Mouse (Mus musculus) heart, adult 2 months (tissue): Measurements from ENCODE around the gene Phactr2. TPM values are rescaled to one million over a fixed set of nuclear protein-coding genes. Genes with fewer than 3 reads are reported as not detected.

Experiments
- DNase-seq, 2 experiments: peaks; one replicate each; pipeline ENCODE4 v3.0.0; 2021
- H3K27ac ChIP-seq: fragments of 200-600 bp; 2 replicates; pipeline ENCODE4 v1.8.1; 2022
- H3K27me3 ChIP-seq: fragments of 200-500 bp; 2 replicates; pipeline ENCODE4 v1.6.1; 2012; ENCODE audit warnings: mild to moderate bottlenecking, low read length, inconsistent platforms, mixed read lengths; ENCODE audit not compliant: control insufficient read depth, insufficient read depth
- H3K36me3 ChIP-seq: fragments of 200-500 bp; 2 replicates; pipeline ENCODE4 v1.6.1; 2012; ENCODE audit warnings: low read length, inconsistent platforms; ENCODE audit not compliant: control insufficient read depth, insufficient read depth
- H3K4me1 ChIP-seq: fragments of 200-500 bp; 2 replicates; pipeline ENCODE4 v1.6.1; 2011; ENCODE audit warnings: low read length; ENCODE audit not compliant: control insufficient read depth, insufficient read depth
- H3K4me3 ChIP-seq: fragments of 200-600 bp; 2 replicates; pipeline ENCODE4 v1.8.1; 2022
- H3K79me2 ChIP-seq: fragments of 200-500 bp; replicated peaks from 2 replicates; pipeline ENCODE4 v1.6.1; 2012; ENCODE audit warnings: mild to moderate bottlenecking, inconsistent platforms, low read length, moderate library complexity, mixed read lengths; ENCODE audit not compliant: control insufficient read depth, insufficient read depth
- H3K9ac ChIP-seq: fragments of 200-500 bp; 2 replicates; pipeline ENCODE4 v1.6.1; 2012; ENCODE audit warnings: low read depth, mild to moderate bottlenecking, control low read depth, inconsistent platforms, low read length, mixed read lengths
- CTCF ChIP-seq: fragments of 200-600 bp; IDR thresholded peaks from 2 replicates; pipeline ENCODE4 v1.8.1; 2022; ENCODE audit warnings: antibody characterized with exemption, mild to moderate bottlenecking, moderate library complexity
- EP300 ChIP-seq: fragments of 200-500 bp; IDR thresholded peaks from 2 replicates; pipeline ENCODE4 v1.6.1; 2011; ENCODE audit warnings: low read depth, low read length, control low read depth; ENCODE audit not compliant: insufficient read depth
- POLR2A ChIP-seq: fragments of 200-500 bp; IDR thresholded peaks from 2 replicates; pipeline ENCODE4 v1.6.1; 2011; ENCODE audit warnings: mild to moderate bottlenecking, low read depth, low read length, control low read depth; ENCODE audit not compliant: insufficient read depth
- WGBS: fragments of 180-500 bp; shearing (Covaris S2); methylation state at CpG from one replicate; pipeline ENCODE4 v1.1.7; 2018; 5-methylcytosine and 5-hydroxymethylcytosine counted together
- intact Hi-C: fragments of 180-260 bp; cut with DNase I; formaldehyde crosslinking; loops from one replicate; pipeline ENCODE4 v1.15.1; 2025
- polyA plus RNA-seq: library from polyadenylated mRNA; depleted of rRNA; stranded (reverse); fragments of >200 nt; gene quantifications from 2 replicates; pipeline ENCODE4 v1.2.3, GENCODE M21; 2012
- total RNA-seq, 2 experiments: library from RNA; stranded (reverse); gene quantifications; 2 replicates each; pipeline ENCODE4 v1.2.3; 2021

Phactr2 gene
- total and polyA plus RNA-seq, 3 experiments: 15.2 to 49.3 (median 47.7) TPM

GRCm38 (mm10) chr10:13401971-13402370, 72.2 kb downstream of the Phactr2 start:
- no peaks in the 10 kb centered on the region for H3K36me3 ChIP-seq
- TF ChIP-seq CTCF (no peak), EP300 (no peak), POLR2A (no peak)

DNA sequence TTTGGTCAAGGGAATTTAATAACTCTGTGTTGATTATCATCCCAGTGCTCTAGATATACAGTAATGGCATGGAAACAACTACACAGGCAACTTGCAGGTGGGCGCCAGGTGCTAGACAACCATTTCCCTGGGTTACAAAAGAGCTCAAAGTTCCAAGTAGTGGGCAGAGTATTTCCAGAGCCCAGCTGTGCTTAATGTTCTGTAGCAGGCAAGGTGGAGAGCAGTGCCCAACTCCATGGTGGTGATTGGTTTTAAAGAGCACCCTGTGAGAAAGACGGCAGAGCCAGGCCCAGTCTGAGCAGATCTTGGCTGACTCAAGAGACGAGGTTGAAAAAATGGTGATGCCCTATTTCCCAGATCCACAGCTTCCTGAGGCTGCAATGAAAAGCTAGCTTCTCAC, 78.5 kb downstream of the Phactr2 start:
- no peak overlapping the region for H3K4me3 ChIP-seq
- TF ChIP-seq EP300: no peak
- no peak for TF ChIP-seq CTCF
- TF ChIP-seq POLR2A: no peak
- H3K36me3 ChIP-seq: no peaks in the 10 kb centered on the region
- no peak for DNase-seq
- intact Hi-C loops: no loop called here
- H3K27me3 ChIP-seq: no peaks in the 10 kb centered on the region
- 86% methylated on average over 3 of the region's 3 CpGs for WGBS
- H3K27ac ChIP-seq: no peak overlapping the region
- H3K4me1 ChIP-seq: no peaks in the 10 kb centered on the region
- H3K79me2 ChIP-seq: no peaks in the 10 kb centered on the region
- H3K9ac ChIP-seq: no peak overlapping the region

More at GRCm38 (mm10) chr10:13401971-13402370, 72.2 kb downstream of the Phactr2 start:
- 78% methylated on average over 1 of the region's 1 CpGs for WGBS
- intact Hi-C loops: no loop called here
- H3K27me3 ChIP-seq: no peaks in the 10 kb centered on the region
- no peak overlapping the region for H3K4me3 ChIP-seq
- no peak overlapping the region for H3K9ac ChIP-seq
- no peak overlapping the region for H3K27ac ChIP-seq
- H3K79me2 ChIP-seq: no peaks in the 10 kb centered on the region
- no peaks in the 10 kb centered on the region for H3K4me1 ChIP-seq
- no peak for DNase-seq

DNA sequence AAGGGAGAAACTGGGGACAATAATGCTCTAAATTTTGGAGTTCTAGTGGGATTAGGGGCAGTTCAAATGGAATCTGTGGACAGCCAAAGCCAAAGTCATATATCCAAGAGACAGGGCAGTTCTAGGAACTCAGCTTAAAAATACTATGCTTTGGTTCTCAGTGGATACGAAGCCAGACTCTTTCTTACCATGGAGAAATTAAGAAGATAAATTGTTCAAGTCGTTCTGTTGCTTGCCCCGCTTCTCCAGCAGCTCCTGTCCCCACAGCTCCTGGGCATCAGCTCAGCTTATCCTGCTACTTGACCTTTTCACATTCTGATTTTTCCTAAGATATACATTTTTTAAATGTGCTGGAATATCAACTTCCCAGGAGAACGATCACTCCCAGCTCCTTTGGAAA, 80.2 kb downstream of the Phactr2 start:
- Histone ChIP-seq H3K36me3 (no peaks in the 10 kb centered on the region), H3K27me3 (no peaks in the 10 kb centered on the region), H3K4me1 (no peaks in the 10 kb centered on the region), H3K9ac (no peak overlapping the region), H3K79me2 (no peaks in the 10 kb centered on the region), H3K4me3 (no peak overlapping the region), H3K27ac (no peak overlapping the region)
- TF ChIP-seq POLR2A: no peak
- no peak for TF ChIP-seq CTCF
- TF ChIP-seq EP300: no peak
- intact Hi-C loops: no loop called here
- no peak for DNase-seq
- WGBS: 88% methylated on average over 4 of the region's 4 CpGs

DNA sequence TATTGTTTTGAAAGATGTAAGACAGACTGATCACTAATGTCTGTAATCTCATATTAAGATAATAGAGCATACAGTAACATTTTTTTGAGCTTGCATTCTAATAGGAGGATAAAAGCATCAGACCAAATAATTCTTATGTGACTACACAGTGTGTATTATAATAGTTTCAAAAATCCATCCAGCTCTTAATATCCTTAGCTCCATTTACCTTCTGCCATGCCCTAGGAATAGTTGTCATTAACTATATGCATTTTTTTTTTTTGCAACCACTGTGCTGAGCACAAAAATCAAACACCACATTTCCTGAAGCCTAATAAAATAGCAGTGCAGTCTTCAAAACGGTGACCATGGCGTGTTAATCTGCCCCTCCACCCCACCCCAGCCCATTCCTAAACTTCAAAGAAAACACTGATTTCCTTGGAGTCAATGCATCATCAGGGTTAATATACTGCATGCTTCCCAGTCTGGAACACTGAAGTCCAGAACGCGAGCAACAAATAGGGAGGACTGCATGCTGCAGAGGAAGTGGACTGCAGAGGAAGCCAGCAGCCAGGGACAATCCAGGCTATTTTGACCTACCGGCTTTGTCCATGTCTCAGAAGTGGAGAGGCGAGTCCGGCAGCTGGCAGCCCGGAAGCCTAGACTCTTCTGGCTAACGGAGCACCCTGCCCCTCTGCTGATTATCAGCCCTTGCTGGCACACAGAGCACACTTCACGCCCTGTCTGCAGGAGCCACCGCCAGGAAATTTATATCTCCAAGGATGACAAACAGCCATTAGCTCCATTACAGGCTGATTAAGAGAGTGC, 85.9 kb downstream of the Phactr2 start:
- intact Hi-C loops: no loop called here
- H3K27ac ChIP-seq: no peak overlapping the region
- peaks cover 3% of the 10 kb centered on the region for H3K4me1 ChIP-seq
- DNase-seq: peak; percentile 26 to 35
- H3K27me3 ChIP-seq: no peaks in the 10 kb centered on the region
- H3K4me3 ChIP-seq: 0 out of 2 replicates have a peak overlapping the region, but pooled peaks have one; percentile 18
- no peaks in the 10 kb centered on the region for H3K79me2 ChIP-seq
- 0 out of 2 replicates have a peak overlapping the region, but pooled peaks have one; percentile 22 for H3K9ac ChIP-seq
- 2% methylated on average over 11 of the region's 11 CpGs for WGBS
- TF ChIP-seq EP300 (0 out of 2 replicates have a peak, but pooled peaks have one; percentile 15), POLR2A (no peak), CTCF (no peak)
- no peaks in the 10 kb centered on the region for H3K36me3 ChIP-seq

DNA sequence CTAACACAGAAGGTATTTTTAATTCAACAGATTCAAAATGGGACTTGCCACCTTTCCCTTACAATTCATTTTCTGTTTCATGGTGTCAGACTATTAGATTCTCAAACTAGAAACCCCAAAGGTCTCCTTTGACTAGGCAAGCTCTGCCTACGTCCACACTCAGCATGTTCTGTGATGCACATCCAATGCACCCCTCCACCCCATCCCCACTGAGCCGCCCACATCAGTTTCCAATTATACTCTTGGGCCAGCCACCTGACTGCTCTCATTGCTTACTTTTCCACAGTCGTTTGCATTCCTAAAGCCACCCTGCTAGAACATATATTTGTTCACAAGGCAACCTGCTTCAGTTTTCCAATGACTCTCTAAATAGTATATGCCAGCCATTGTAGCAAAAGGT, 89.3 kb downstream of the Phactr2 start:
- TF ChIP-seq CTCF: no peak
- no peak for TF ChIP-seq POLR2A
- no peak for TF ChIP-seq EP300
- DNase-seq: no peak
- no peak overlapping the region for H3K9ac ChIP-seq
- H3K27ac ChIP-seq: no peak overlapping the region
- no peaks in the 10 kb centered on the region for H3K79me2 ChIP-seq
- H3K27me3 ChIP-seq: no peaks in the 10 kb centered on the region
- H3K4me3 ChIP-seq: no peak overlapping the region
- H3K36me3 ChIP-seq: no peaks in the 10 kb centered on the region
- intact Hi-C loops: no loop called here
- peaks cover 3% of the 10 kb centered on the region for H3K4me1 ChIP-seq
- 77% methylated on average over 3 of the region's 3 CpGs for WGBS

DNA sequence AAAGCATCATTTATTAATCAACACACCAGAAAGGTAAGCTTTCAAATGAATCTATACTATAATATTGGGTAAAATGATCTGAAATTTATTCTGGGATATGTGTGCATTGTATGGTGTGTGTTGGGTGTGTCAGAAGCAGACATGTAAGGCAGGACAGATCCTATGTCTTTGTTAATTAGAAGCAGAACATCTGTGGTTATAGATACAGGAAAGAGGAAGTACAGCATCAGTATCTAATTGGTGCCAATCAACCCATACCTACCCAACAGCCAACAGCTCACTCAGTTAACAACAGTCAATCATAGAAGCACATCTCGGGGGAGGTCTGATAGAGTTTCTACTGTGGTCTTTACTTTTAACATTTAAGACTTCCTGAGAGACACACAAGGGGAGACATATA, 96.3 kb downstream of the Phactr2 start:
- no peak for DNase-seq
- Histone ChIP-seq H3K36me3 (no peaks in the 10 kb centered on the region), H3K27ac (no peak overlapping the region), H3K9ac (no peak overlapping the region), H3K27me3 (no peaks in the 10 kb centered on the region), H3K4me1 (peaks cover 2% of the 10 kb centered on the region; the same call in 1 of the 2 replicates), H3K4me3 (no peak overlapping the region), H3K79me2 (no peaks in the 10 kb centered on the region)
- WGBS: 93% methylated on average over 1 of the region's 1 CpGs
- TF ChIP-seq EP300: no peak
- no peak for TF ChIP-seq POLR2A
- no peak for TF ChIP-seq CTCF
- intact Hi-C loops: no loop called here
